Mouse (Mus musculus): ENCODE data around the gene Spata48. TPM values are rescaled to one million over a fixed set of nuclear protein-coding genes. Genes with fewer than 3 reads are reported as not detected.

The Spata48 gene
- polyA plus RNA-seq, 1 experiment from 2014 or later: 0.30 TPM

DNA sequence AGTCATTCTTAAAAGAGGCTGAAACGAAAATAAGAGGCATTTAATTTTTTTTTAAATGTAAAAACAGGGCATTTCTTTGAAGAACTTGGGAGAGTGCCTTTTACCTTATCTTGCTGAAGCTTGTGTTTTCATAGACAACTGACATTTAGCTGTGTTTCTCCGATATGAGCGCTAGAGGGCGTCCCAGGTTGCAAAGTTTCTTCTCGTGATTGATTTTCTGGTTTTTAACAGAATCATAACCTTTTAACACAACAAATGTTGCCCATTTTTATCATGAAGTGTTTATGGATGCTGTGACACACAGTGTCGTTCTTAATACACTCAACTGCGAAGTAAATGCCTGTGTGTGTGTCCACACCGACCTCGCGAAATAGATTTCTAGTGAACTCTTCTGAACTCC is 38.0 kb downstream of the Spata48 start:
- H3K9me3 ChIP-seq (replicated peaks; ENCODE audit: control insufficient read depth, low read length): no peaks in the 10 kb centered on the region
- no peak overlapping the region for H3K27ac ChIP-seq (ENCODE audit: low read length)
- ATAC-seq (ENCODE audit: insufficient read depth, low FRiP score): no peak
- WGBS: 22% methylated on average over 10 of the region's 10 CpGs
- H3K4me3 ChIP-seq (replicated peaks; ENCODE audit: low read length): no peak overlapping the region
- no peaks in the 10 kb centered on the region for H3K36me3 ChIP-seq (ENCODE audit: control insufficient read depth, insufficient read depth, low read length)
- H3K27me3 ChIP-seq (ENCODE audit: control insufficient read depth, insufficient read depth, low read length): no peaks in the 10 kb centered on the region
- no peaks in the 10 kb centered on the region for H3K4me1 ChIP-seq (ENCODE audit: control insufficient read depth, insufficient read depth, low read length)
- H3K4me2 ChIP-seq (ENCODE audit: low read depth, low read length): no peak overlapping the region
- no peak overlapping the region for H3K9ac ChIP-seq (ENCODE audit: low read length)

DNA sequence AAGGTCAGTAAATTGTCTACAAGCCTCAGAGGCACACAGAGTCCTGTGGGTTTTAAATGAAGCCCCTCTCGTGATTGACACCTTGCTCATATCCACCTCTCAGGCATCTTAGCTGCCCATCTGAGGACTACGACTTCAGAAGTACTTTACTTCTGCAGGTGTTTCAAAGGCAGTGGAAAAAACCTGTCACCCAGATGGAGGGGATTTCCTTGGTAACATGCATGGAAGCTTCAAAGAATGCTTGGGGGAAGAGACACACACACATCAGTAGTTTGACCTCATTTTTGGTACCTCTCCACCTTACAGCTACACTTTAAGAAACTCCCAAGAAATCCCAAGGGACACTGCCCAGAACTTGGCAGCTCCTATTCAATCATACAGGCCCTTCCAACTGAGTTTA is 44.3 kb downstream of the Spata48 start:
- no peaks in the 10 kb centered on the region for H3K4me1 ChIP-seq (ENCODE audit: control insufficient read depth, insufficient read depth, low read length)
- no peak overlapping the region for H3K4me2 ChIP-seq (ENCODE audit: low read depth, low read length)
- H3K36me3 ChIP-seq (ENCODE audit: control insufficient read depth, insufficient read depth, low read length): no peaks in the 10 kb centered on the region
- H3K4me3 ChIP-seq (replicated peaks; ENCODE audit: low read length): no peak overlapping the region
- WGBS: 78% methylated on average over 2 of the region's 2 CpGs
- H3K27me3 ChIP-seq (ENCODE audit: control insufficient read depth, insufficient read depth, low read length): no peaks in the 10 kb centered on the region
- no peaks in the 10 kb centered on the region for H3K9me3 ChIP-seq (replicated peaks; ENCODE audit: control insufficient read depth, low read length)
- no peak overlapping the region for H3K9ac ChIP-seq (ENCODE audit: low read length)
- no peak overlapping the region for H3K27ac ChIP-seq (ENCODE audit: low read length)
- ATAC-seq (ENCODE audit: insufficient read depth, low FRiP score): no peak

DNA sequence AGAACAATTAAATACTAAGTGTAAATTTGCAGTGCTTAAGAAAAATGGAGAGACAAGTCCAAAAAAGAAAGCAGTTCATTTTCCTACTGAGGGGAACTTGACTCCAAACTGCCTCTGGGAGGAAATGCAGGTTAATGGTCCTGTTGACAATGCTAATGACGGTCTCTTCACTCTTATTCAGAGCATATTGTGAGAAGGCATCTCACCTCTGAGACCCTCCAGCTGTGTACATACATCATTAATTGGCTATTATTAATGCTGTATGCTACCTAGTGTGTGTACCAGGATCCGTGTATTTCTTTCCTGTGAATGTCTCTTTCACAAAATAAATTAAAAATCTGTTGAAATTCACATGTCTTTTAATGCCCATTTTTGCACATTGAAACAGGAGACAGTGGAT is 47.5 kb downstream of the Spata48 start:
- Histone ChIP-seq H3K4me3 (replicated peaks; ENCODE audit: low read length) (no peak overlapping the region), H3K27ac (ENCODE audit: low read length) (no peak overlapping the region)
- 46% methylated on average over 2 of the region's 2 CpGs for WGBS

DNA sequence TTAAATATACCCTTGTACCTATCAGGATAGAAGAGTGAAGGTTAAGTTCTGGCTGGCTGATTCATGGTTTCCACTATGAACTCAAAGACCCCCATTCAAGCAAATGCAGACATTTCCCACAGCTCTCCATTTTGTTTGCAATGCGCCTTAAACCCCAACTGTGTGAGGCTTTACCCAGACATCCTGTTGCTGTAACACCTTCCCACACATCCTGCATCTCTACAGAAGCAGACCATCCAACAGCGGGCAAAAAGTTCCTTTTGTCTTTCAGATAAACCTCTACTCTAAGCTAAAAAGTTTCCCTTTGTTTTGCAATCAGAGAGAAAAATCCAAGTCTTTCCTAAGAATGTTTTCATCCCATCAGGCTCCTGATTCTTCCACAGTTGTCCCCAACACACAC is 50.2 kb downstream of the Spata48 start:
- WGBS: 34% methylated on average over 2 of the region's 2 CpGs
- Histone ChIP-seq H3K4me3 (replicated peaks; ENCODE audit: low read length) (no peak overlapping the region), H3K36me3 (ENCODE audit: control insufficient read depth, insufficient read depth, low read length) (no peaks in the 10 kb centered on the region), H3K9ac (ENCODE audit: low read length) (no peak overlapping the region), H3K9me3 (replicated peaks; ENCODE audit: control insufficient read depth, low read length) (no peaks in the 10 kb centered on the region), H3K4me2 (ENCODE audit: low read depth, low read length) (no peak overlapping the region), H3K27ac (ENCODE audit: low read length) (no peak overlapping the region), H3K27me3 (ENCODE audit: control insufficient read depth, insufficient read depth, low read length) (no peaks in the 10 kb centered on the region), H3K4me1 (ENCODE audit: control insufficient read depth, insufficient read depth, low read length) (no peaks in the 10 kb centered on the region)
- no peak for ATAC-seq (ENCODE audit: insufficient read depth, low FRiP score)

More for the DNA sequence above, 47.5 kb downstream of the Spata48 start:
- no peaks in the 10 kb centered on the region for H3K36me3 ChIP-seq (ENCODE audit: control insufficient read depth, insufficient read depth, low read length)
- ATAC-seq (ENCODE audit: insufficient read depth, low FRiP score): no peak
- H3K4me2 ChIP-seq (ENCODE audit: low read depth, low read length): no peak overlapping the region
- H3K27me3 ChIP-seq (ENCODE audit: control insufficient read depth, insufficient read depth, low read length): no peaks in the 10 kb centered on the region
- no peaks in the 10 kb centered on the region for H3K4me1 ChIP-seq (ENCODE audit: control insufficient read depth, insufficient read depth, low read length)
- no peaks in the 10 kb centered on the region for H3K9me3 ChIP-seq (replicated peaks; ENCODE audit: control insufficient read depth, low read length)
- no peak overlapping the region for H3K9ac ChIP-seq (ENCODE audit: low read length)

- H3K4me1 ChIP-seq (ENCODE audit: control insufficient read depth, insufficient read depth, low read length): no peaks in the 10 kb centered on the region
- no peaks in the 10 kb centered on the region for H3K36me3 ChIP-seq (ENCODE audit: control insufficient read depth, insufficient read depth, low read length)
- no peaks in the 10 kb centered on the region for H3K27me3 ChIP-seq (ENCODE audit: control insufficient read depth, insufficient read depth, low read length)
- H3K4me3 ChIP-seq (replicated peaks; ENCODE audit: low read length): no peak overlapping the region
- 56% methylated on average over 2 of the region's 2 CpGs for WGBS
- no peak overlapping the region for H3K4me2 ChIP-seq (ENCODE audit: low read depth, low read length)
- no peak overlapping the region for H3K9ac ChIP-seq (ENCODE audit: low read length)
- H3K27ac ChIP-seq (ENCODE audit: low read length): no peak overlapping the region
- no peak for ATAC-seq (ENCODE audit: insufficient read depth, low FRiP score)
- no peaks in the 10 kb centered on the region for H3K9me3 ChIP-seq (replicated peaks; ENCODE audit: control insufficient read depth, low read length)
Measured at GRCm38 (mm10) chr11:11513008-11513799, 51.3 kb downstream of the Spata48 start.

- Histone ChIP-seq H3K36me3 (ENCODE audit: control insufficient read depth, insufficient read depth, low read length) (no peaks in the 10 kb centered on the region), H3K27ac (ENCODE audit: low read length) (no peak overlapping the region)
Measured at GRCm38 (mm10) chr11:11514920-11515319, 53.0 kb downstream of the Spata48 start.

DNA sequence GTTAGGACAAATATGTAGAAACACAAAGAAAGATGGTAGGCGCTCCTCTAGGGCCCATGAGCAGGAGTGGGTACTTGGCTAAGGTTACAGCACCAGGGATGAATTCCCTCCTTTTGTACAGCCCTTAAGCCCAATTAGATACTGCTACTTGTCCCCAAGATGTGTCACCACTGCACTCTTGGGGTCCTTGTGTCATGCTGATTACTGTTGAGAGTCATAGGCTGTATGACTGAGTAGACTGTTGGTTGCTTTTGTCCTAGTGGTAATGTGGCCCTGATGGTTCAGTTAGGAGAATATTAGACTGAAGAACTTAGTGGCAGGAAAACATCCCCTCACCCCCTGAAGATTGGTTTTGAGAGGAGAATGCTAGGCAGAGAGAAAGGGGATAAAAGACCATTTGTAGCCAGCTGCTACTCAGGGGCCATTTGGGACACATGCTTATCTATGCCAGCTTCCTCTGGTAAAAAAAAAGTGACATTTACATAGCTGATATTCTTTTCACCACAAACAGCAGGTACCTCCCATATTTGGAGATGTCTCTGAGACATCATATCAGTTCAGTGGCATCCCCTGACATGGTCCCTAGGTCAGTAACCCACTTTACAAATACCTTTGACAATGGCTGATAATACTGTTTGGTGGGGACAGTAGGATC is 56.0 kb downstream of the Spata48 start:
- H3K4me3 ChIP-seq (replicated peaks; ENCODE audit: low read length): no peak overlapping the region
- no peak for ATAC-seq (ENCODE audit: insufficient read depth, low FRiP score)
- H3K4me2 ChIP-seq (ENCODE audit: low read depth, low read length): no peak overlapping the region
- no peaks in the 10 kb centered on the region for H3K27me3 ChIP-seq (ENCODE audit: control insufficient read depth, insufficient read depth, low read length)
- H3K27ac ChIP-seq (ENCODE audit: low read length): no peak overlapping the region
- H3K36me3 ChIP-seq (ENCODE audit: control insufficient read depth, insufficient read depth, low read length): no peaks in the 10 kb centered on the region
- H3K4me1 ChIP-seq (ENCODE audit: control insufficient read depth, insufficient read depth, low read length): no peaks in the 10 kb centered on the region
- H3K9ac ChIP-seq (ENCODE audit: low read length): no peak overlapping the region
- 93% methylated on average over 1 of the region's 1 CpGs for WGBS
- H3K9me3 ChIP-seq (replicated peaks; ENCODE audit: control insufficient read depth, low read length): no peaks in the 10 kb centered on the region

More at GRCm38 (mm10) chr11:11514920-11515319, 53.0 kb downstream of the Spata48 start:
- Histone ChIP-seq H3K27me3 (ENCODE audit: control insufficient read depth, insufficient read depth, low read length) (no peaks in the 10 kb centered on the region), H3K9ac (ENCODE audit: low read length) (no peak overlapping the region), H3K4me1 (ENCODE audit: control insufficient read depth, insufficient read depth, low read length) (no peaks in the 10 kb centered on the region), H3K4me3 (replicated peaks; ENCODE audit: low read length) (no peak overlapping the region), H3K4me2 (ENCODE audit: low read depth, low read length) (no peak overlapping the region), H3K9me3 (replicated peaks; ENCODE audit: control insufficient read depth, low read length) (no peaks in the 10 kb centered on the region)
- no peak for ATAC-seq (ENCODE audit: insufficient read depth, low FRiP score)
- WGBS: 94% methylated on average over 4 of the region's 4 CpGs

- H3K4me1 ChIP-seq (ENCODE audit: control insufficient read depth, insufficient read depth, low read length): no peaks in the 10 kb centered on the region
- no peak overlapping the region for H3K4me3 ChIP-seq (replicated peaks; ENCODE audit: low read length)
- H3K9me3 ChIP-seq (replicated peaks; ENCODE audit: control insufficient read depth, low read length): no peaks in the 10 kb centered on the region
- ATAC-seq (ENCODE audit: insufficient read depth, low FRiP score): no peak
- no peaks in the 10 kb centered on the region for H3K27me3 ChIP-seq (ENCODE audit: control insufficient read depth, insufficient read depth, low read length)
- H3K27ac ChIP-seq (ENCODE audit: low read length): no peak overlapping the region
- H3K36me3 ChIP-seq (ENCODE audit: control insufficient read depth, insufficient read depth, low read length): no peaks in the 10 kb centered on the region
- no peak overlapping the region for H3K9ac ChIP-seq (ENCODE audit: low read length)
- H3K4me2 ChIP-seq (ENCODE audit: low read depth, low read length): no peak overlapping the region
- 75% methylated on average over 10 of the region's 10 CpGs for WGBS
Measured at GRCm38 (mm10) chr11:11519255-11520243, 57.7 kb downstream of the Spata48 start.
